Mouse (Mus musculus) testis, adult 2 months (tissue): Measurements from ENCODE around the gene Nup88.

Source experiments
- CTCF ChIP-seq: fragments of 200-500 bp; IDR thresholded peaks from 2 replicates; pipeline ENCODE4 v1.5.1; 2012; ENCODE audit warnings: low read depth, mild to moderate bottlenecking, inconsistent platforms, low read length, moderate library complexity; ENCODE audit not compliant: control insufficient read depth, insufficient read depth, insufficient replicate concordance
- POLR2A ChIP-seq: fragments of 200-500 bp; IDR thresholded peaks from 2 replicates; pipeline ENCODE4 v1.6.1; 2012; ENCODE audit warnings: low read depth, mild to moderate bottlenecking, inconsistent platforms, low read length, moderate library complexity; ENCODE audit not compliant: control insufficient read depth

DNA sequence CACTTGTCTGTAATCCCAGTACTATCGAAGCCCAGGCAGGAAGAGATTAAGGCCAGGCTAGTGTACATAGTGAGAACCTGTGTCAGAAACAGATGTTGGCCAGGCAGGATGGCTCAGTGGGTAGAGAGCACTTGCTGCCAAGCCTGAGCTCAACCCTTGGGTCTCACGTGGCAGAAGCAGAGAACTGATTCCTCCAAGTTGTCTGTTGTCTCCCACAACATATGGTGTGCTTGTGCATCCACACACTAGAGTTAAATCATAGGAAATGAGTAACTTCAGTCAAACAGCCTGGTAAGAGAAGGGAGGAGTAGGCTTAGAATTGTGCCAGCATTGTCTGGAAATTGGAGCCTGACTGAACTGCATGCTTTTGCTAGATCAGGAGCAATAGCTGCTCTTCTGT, 5.4 kb upstream of the Nup88 start:
- no peak for TF ChIP-seq POLR2A
- no peak for TF ChIP-seq CTCF
